Mouse (Mus musculus) layer of hippocampus, postnatal 25 days (tissue): Measurements from ENCODE around the gene Nsmce1. TPM values are rescaled to one million over a fixed set of nuclear protein-coding genes. Genes with fewer than 3 reads are reported as not detected.

Experiments used
- DNase-seq, 2 experiments: peaks; one replicate each; pipeline ENCODE4 v3.0.0; 2022; ENCODE audit warnings: mixed read lengths in 2 of 2, low spot score in 1 of 2; ENCODE audit errors: extremely low spot score in 1 of 2
- total RNA-seq, 2 experiments: library from RNA; stranded (reverse); gene quantifications; 2 replicates each; pipeline ENCODE4 v1.2.3; 2021

Gene Nsmce1
- total RNA-seq, 2 experiments from 2014 or later: 16.6 to 18.1 TPM

DNA sequence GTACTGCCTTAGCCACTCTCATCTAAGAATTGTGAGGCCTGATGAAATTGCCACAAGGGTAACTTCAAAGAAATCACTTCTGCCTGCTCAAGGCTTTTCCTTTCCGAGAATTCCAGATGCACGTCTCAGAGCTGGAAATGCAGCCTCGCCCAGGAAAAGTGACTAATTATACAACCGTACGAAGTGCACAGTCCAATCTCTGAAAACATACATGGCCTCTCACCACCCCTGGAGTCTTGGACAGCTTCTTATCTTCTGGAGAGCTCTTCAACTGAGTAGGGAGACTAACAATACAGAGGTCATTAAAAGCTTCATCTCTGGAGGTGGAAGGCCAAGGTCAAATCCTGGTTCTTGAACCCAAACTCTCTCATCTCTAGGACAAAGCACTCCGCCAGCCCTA, 1.2 kb upstream of the Nsmce1 start:
- DNase-seq: no peak

DNA sequence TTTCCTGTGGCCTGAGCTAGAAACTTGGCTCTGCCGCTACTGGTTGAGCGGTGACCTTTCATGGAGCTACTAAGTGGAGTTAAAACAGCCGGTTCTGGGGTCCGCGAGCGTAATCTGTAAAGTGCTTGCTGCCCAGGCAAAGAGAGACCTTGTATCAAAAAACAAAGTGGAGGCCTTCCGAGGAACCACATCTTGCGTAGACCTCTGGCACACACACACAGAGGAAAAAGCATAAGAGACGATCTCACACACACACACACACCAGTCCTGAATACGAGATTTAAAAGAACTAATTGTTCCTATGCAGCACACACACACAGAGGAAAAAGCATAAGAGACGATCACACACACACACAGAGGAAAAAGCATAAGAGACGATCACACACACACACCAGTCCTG, 364 bp upstream of the Nsmce1 start:
- no peak for DNase-seq

DNA sequence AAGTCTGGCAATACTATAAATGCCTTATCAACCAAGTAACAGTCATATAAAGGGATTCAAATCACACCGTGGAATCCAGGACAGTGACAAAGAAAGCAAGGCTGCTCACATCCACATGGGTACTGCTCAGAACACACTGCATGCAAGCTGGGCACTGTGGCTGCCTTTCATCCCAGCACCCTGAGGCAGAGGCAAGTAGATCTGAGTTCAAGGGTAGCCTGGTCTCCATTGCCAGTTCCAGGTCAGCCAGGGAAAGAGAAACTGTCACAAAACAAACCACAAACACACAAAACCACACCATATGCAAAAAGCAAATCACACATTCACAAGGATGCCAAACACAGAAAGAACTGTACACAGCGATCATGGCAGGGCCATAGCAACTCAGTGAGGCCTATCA, 1.8 kb downstream of the Nsmce1 start:
- no peak for DNase-seq

DNA sequence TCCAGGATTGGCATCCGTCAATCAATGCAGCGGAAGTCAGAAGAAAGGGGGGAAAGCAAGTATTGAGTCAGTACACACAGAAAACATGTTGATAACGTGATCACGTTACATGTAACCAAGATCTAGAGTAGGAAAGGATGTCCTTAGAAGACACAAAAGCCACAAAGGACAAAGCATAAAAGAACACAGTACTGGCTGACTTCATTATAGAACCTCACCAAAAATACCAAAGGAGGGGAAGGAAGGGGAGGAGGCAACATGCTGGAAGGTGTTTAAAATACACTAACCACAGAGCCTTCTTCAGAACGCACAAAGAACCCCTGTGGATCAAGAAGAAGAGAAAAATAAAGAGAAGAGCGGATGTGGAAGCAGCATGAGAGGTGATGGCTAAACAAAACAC, 2.7 kb downstream of the Nsmce1 start:
- DNase-seq: no peak

DNA sequence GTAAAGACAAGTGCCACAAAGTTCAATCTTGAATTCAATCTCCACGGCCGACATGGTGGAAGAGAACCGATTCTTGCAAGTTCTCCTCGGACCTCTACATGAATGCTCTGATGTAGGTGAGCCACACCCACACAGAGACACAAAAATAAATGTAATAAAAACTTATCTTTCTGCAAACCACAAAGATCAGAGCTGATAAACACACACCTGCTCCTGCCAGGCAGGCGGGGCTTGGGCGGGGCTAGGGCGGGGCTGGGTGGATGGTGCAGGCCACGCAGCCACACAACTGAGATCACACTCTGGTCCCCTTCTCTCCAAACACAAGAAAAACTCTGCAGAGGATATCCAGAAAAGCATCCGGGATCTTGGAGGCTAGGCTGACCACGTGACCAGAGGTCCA, 4.3 kb downstream of the Nsmce1 start:
- DNase-seq: no peak

DNA sequence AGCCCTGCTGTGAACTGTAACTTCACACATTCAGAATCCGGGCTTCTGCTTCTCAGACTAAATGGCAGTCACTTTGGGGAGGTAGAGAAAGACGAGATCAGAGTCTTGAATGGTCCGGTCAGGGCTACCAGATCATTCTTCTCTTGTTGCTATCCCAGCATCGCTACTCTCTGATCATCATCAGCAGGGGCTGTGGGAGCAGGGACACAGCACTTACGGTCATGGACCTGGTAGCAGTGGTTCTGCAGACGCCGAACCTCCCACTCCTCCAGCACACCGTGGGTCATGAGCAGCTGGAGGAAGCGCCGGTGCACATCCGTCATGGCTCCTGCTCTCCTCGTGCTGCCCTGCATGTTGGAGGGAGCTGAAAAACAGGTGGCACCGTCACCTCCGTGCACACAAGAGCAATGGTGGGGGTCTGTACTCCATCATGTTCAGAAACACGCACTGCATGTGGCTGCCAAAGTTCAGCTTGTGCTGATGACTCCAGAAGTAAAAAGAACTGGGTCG, 5.2 kb downstream of the Nsmce1 start:
- no peak for DNase-seq

DNA sequence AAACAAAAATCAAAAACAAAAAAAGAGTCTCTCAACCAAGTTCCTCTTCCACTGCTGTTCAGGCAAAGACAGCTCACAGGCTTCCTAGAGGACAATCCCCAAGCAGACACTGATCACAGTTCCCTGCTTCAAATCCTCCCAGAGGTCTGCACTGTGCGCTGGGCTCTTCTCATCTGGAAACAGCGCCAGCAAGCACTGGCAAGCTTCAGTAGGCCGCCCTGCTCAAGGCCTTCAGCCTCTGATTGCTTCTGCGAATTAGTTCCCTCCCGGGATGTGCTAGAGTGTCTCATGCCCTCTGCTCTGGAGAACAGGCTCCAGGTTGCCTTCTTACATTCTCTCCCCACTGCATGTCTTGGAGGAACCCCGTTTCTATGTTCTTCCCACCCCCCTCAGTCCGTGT, 6.6 kb downstream of the Nsmce1 start:
- DNase-seq: no peak

DNA sequence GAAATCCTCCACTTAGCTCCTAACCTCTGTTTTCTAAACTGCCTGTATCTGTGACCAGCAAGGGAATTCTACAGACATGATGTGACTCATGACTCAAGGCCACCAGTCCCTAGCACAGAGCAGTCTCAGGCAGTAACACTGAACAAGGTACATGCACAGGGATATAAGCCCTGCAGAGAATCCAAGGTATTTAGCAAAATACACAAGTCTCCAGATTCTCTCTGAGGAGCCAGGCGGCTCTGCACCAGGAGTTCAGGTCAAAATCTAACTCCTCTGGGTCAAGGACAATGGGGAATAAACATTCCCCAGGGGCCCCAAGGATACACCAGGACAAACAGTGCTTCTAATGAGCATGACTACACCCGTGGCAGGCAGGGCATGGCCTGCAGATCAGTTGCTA, 8.5 kb downstream of the Nsmce1 start:
- no peak for DNase-seq

DNA sequence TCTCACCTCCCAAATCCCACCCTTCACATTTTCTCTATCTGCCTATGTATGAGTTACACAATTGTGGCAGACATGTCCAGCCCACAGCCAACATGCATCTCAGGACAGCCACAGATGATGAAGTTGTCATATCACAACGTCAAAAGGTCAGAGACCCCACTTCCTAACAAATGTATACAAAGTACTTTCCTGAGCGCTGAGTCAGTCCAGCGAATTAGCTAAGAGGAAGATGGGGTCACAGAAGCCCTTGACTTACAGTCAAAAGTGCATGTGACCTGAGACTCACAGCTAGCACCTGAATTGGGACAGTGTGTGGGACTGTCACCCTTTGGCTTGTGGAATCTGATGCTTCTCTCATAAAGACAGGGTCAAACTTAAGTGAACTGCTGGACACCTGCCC, 9.1 kb downstream of the Nsmce1 start:
- DNase-seq: no peak

DNA sequence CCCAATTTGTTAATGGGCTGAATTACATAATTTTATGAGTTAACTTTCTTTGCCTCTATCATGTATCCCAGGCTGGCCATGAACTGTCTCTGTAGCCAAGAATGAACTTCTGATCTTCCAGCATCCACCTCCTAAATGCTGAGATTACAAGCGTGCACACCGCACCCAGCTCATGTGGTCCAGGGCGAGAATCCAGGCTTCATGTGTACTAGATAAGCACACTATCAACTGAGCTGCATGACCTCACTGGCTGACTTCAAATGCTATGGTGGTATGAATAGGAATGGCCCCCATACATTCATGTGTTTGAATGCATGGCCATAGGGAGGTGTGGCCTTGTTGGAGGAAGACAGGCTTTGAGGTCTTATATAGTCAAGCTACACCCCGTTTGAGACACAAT, 10.9 kb downstream of the Nsmce1 start:
- no peak for DNase-seq

DNA sequence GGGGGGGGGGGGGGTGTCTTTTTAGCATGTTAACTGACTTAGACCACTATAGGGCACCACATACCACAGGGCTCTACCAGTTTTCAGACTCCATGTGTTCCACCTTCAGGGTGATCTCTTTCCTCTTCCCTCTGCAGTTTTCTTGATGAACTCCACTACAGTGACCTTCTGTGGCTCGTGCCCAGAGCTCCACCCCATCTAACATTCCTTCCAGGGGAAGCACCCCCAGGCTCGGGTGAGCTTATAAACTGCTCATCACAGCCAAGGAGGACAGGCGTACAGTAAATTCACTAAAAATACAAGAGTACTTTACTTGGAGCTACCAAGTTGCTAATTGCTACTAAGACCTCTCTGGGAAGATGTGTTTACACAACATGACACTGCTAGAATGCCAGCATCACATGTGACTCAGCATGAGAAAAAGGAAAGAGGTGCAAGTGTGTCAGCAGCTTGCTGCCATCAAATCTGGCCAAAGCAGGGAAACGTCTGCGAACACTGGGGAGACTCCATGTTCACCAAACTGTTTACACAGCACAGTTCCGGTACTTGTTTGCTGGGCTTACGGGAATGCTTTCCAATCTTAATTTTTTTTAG, 12.9 kb downstream of the Nsmce1 start:
- no peak for DNase-seq

DNA sequence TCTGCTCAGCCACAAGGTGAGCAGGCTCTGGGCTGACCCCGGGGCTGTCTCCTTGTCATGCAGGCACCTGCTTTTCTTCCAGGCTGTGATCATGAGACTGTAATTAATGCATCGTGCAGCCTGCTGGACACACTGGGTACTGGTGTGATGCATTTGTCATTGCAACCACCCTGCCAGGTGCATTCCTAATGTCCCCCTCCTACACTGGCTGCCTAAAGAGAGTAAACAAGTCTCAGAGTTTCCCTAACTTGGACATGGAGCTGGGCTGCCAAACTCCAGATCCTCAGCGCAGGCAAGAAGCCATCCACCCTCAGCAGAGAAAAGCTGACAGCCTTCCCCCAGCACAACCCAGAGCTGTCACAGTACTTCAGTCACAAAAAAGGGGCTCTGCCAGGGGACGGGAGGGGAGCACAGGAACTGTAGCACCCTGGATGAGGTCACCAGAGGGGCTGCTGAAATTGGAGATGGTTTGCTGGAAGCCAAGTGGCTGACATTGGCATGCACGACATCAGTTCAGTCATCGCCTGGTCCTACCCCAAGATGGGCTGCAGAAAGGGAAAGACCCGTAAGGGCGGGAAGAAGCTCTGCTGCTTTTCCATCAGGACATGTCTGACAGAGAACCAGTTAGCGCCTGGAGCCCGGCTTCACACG, 15.7 kb downstream of the Nsmce1 start:
- DNase-seq: no peak

DNA sequence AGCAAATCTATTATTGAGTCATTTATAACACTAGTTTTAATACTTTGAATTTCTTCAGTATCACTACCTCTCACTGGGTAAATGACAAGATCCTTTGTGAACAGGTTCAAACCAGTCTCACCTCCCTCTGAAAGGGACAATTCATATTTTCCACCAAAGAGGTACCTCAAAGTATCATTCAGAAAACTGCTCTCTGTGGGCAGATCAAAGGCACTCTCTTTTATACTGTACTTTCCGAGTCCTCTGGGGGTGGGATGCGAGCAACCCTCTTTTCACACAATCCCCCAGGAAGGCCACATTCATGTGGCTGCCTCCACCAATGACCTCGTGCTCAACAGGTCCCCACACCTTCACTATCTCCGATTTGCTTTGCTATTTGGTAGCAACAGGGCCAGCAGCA, 16.9 kb downstream of the Nsmce1 start:
- DNase-seq: no peak

DNA sequence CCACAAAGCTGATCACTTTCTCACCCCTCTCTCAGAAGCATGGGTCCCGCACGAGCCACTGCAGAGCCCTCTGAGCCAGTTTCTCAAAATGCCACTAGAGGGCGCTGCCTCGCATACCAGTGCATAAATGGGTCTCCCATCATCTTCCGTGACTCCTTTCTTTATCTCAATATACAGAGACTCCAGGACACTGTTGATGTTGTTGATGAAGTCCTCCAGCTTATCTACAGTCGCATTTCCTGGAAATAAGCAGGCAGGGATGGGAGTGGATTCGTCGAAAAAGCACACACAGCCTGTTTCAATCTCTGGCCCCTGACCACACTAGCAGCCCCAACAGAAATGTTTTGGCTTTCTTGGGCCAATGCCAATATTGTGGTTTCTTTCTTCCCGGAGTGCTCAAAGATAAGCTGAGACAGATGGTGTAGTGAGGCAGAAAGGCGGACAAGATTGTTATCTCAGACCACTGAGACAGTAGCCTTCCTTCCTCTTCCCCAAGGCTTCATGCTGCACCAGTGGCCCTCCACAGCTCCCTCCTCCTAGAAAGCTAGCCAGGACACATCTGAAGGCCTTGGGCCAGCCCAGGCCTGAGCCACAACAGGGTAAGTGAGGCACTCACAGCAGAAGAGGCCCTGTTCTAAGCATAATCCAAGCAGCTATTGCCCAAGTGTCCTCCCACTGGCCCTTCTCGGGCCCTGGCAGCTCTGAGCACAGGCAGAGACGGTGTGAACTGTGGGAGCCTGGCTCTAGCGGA, 19.2 kb downstream of the Nsmce1 start:
- DNase-seq: peak; percentile 48 to 80

DNA sequence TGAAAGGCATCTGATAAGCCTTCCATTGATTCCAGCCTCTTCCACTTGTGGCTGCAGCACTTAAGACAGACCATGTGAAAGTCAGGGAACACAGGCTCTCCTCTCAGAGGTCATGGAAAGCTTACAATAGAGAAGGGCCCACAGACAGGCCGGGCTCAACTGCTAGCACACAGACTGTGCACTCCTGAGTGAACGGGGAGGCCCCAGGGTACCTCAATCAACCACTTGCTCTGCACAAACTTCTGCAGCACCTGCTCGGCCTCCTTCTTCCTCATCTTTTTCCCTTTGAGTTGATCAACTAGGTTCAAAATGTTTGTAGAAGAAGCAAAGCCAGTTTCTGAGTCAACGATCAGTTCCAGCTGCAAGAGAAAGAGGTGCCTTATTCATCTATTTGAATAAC, 20.5 kb downstream of the Nsmce1 start:
- DNase-seq: no peak

DNA sequence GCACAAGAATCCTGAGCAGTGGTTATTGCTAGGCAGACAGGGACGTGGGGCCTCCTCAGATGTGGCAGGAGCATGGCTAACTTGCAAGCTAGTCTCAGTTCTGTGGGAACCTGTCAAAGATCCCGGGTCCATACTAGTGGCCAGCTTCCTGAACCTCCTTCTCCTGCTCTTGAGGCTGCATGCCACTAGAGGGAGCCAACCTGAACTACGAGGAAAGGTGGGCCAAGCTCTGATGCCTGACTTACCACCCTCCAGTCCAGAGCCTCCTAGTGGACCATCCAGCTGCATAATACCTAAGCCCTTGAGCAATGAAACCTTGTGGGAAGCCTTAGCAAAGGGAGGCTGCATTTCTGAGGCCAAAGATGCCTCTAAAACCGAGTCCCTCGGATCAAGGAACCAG, 21.5 kb downstream of the Nsmce1 start:
- peak in 1 of 2 experiments; percentile 73 for DNase-seq

DNA sequence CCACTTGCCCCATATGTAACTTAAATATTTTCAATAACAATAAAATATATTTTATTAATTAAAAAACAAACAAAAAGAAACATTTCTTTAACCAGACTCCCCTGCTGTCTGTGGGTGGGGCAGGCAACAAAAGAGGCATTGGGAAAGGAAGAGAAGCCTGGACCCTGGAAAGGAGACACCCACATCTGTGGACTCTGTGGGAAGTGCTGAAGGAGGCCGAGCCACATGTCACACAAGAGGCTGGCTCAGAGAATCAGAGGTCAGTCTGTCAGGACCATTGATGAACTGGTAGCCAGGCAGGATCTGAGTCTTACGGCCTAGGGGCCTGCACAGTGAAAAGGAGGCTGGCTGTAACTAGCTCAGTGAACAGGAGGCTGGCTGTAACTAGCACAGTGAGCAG, 29.2 kb downstream of the Nsmce1 start:
- no peak for DNase-seq

DNA sequence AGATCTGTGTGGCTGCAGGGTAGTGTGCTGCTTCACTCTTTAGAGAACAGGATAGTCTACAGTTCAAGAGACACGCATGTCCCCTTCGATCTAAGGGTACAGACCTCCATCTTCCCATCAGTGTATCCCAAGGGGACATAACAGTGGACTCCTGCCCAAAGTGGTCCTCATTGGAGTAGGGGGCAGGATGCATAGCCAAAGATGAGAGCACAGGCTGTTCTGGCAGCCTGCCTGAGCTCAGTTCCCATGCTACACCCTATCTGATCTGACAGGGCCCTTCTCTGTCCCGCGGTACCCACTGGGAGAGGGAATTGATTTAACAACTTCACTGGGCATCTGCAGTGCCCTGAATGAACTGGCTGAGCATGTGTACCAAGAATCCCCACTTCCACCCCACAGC, 37.7 kb downstream of the Nsmce1 start:
- no peak for DNase-seq

DNA sequence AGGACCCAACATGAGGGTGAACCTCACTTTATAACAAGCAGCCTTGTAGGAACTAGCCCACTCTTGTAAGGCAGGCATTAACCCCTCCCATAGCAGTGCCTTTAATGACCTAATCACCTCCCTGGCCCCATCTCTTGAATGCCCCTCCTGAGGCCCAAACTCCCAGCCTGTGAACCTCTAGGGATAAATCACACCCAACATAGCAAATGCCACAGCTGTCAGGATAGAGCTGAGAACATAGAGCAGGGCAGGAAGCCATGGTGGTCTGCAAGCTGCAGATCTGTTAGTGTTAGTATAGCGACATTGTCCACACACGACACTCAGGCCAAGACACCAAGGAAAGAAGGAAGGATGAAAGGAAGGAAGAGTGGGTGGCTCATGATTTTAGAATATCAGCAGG, 40.3 kb downstream of the Nsmce1 start:
- DNase-seq: no peak

DNA sequence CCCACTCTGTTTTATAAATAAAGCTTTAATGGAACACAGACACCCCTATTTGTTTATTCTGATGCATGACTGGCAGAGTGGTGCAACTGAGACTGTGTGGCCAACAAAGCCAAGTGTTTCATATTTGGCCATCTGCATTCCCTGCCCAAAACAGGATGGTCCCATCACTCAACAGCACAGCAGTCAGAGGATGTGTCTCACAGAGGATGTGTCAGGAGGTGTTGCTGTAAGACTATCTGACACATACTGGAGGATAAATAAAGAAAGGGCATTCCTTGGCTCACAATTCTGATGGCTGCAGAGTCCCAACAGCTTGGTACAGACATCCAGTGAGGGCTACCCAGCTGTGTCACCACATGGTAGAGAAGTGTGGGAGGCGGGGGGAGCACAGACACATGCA, 40.7 kb downstream of the Nsmce1 start:
- no peak for DNase-seq

DNA sequence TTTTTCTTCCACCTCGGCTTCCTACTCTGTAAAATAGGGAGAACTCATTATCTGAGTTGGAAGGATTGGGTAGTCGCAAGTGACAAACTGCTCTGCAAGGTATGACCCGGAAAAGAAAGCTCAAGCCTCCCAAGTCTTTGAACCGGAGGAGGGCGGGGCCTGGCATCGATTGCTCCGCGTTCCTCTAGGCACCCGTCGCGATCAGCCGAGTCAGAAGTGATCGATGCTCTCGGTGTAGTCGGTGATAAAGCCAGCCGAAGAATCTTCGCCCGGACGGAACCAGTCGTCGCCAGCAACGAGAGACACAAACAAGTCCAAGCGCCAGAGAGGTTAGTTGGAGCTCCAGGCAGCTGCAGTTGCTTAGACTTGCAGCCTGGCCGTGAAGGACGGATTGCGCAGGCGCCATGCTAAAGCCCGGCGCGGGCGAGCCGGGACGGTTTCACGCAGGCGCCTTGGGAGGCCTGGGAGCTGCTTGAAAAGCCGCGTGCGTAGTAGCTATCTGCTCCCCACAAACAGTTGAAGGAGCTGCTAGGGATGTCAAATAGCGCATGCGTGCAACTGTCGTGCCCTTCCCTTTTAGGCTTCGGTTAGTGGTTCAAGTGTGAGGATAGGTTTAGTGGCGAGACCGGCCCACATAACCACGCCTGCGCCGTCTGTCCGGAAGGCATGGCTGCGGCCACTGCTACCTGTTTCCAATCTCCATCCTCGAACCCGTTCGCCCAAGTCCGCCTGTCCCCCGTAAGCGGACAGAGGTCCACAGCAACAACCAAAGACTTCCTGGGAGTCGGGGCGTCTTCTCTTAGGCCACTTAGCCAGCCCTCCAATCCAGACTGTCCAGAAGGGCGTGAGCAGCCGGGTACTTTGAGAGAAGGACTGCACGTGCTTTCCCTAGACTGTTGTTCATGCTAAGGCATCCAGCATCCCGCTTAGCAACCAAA, 46.7 kb downstream of the Nsmce1 start, which contains the start of gene Kdm8:
Kdm8 (plus strand) TSS at position 213 of the 938 bp plus-strand sequence.
- peak; percentile 85 for DNase-seq
